In genomic region chr4:135828491-135828890, GRCm38 (mm10) we compare ENCODE assay signal across 8 mouse cellular contexts. TPM values are rescaled to one million over a fixed set of nuclear protein-coding genes. Genes with fewer than 3 reads are reported as not detected.
DNase-seq lines count a peak whose midpoint lies in the region; ATAC-seq lines count a peak whose summit lies in the region.

No protein-coding gene starts in this region.

- no peaks in the 10 kb centered on the region for H3K36me3 ChIP-seq in hindbrain, embryonic 14.5 days (replicated peaks; ENCODE audit: control insufficient read depth, insufficient read depth)
- no peaks in the 10 kb centered on the region for H3K36me3 ChIP-seq in midbrain, embryonic 11.5 days (ENCODE audit: control insufficient read depth, insufficient read depth, low read length)
- no peaks in the 10 kb centered on the region for H3K36me3 ChIP-seq in stomach, embryonic 16.5 days (ENCODE audit: control insufficient read depth, insufficient read depth, low read length)

- H3K4me3 ChIP-seq in brown adipose tissue, adult 24 weeks (ENCODE audit: insufficient read depth, low read depth, low read length) = no peak overlapping the region
- no peak overlapping the region for H3K4me3 ChIP-seq in hindbrain, embryonic 14.5 days (replicated peaks; ENCODE audit: low read length)
- no peak overlapping the region for H3K4me3 ChIP-seq in midbrain, embryonic 11.5 days (ENCODE audit: low read depth, low read length)
- H3K4me3 ChIP-seq in stomach, embryonic 16.5 days (replicated peaks; ENCODE audit: low read length) = no peak overlapping the region

- no peaks in the 10 kb centered on the region for H3K27me3 ChIP-seq in hindbrain, embryonic 14.5 days (ENCODE audit: control insufficient read depth, insufficient read depth, low read length)
- no peaks in the 10 kb centered on the region for H3K27me3 ChIP-seq in midbrain, embryonic 11.5 days (ENCODE audit: control insufficient read depth, insufficient read depth, low read length)
- no peaks in the 10 kb centered on the region for H3K27me3 ChIP-seq in stomach, embryonic 16.5 days (ENCODE audit: control insufficient read depth, insufficient read depth, low read length)

- H3K9ac ChIP-seq in hindbrain, embryonic 14.5 days = no peak overlapping the region
- H3K9ac ChIP-seq in midbrain, embryonic 11.5 days (ENCODE audit: low read length) = 0 out of 2 replicates have a peak overlapping the region, but pooled peaks have one; percentile 17
- H3K9ac ChIP-seq in stomach, embryonic 16.5 days (ENCODE audit: low read length) = 0 out of 2 replicates have a peak overlapping the region, but pooled peaks have one; percentile 55

- 19% methylated on average over 11 of the region's 11 CpGs for WGBS in hindbrain, embryonic 14.5 days
- 29% methylated on average over 11 of the region's 11 CpGs for WGBS in midbrain, embryonic 11.5 days
- WGBS in stomach, embryonic 16.5 days = 17% methylated on average over 11 of the region's 11 CpGs

- H3K4me2 ChIP-seq in hindbrain, embryonic 14.5 days (replicated peaks) = no peak overlapping the region
- no peak overlapping the region for H3K4me2 ChIP-seq in midbrain, embryonic 11.5 days
- peak overlapping the region; percentile 38; the same call in 1 of the 2 replicates for H3K4me2 ChIP-seq in stomach, embryonic 16.5 days (ENCODE audit: low read depth, low read length)

- no peaks in the 10 kb centered on the region for H3K9me3 ChIP-seq in hindbrain, embryonic 14.5 days (ENCODE audit: control insufficient read depth, low read length)
- H3K9me3 ChIP-seq in midbrain, embryonic 11.5 days (ENCODE audit: control insufficient read depth, low read length) = no peaks in the 10 kb centered on the region
- H3K9me3 ChIP-seq in stomach, embryonic 16.5 days (replicated peaks; ENCODE audit: control insufficient read depth, low read length) = no peaks in the 10 kb centered on the region

- H3K27ac ChIP-seq in brown adipose tissue, adult 24 weeks (replicated peaks; ENCODE audit: low read depth, low read length) = peak overlapping the region; percentile 98
- H3K27ac ChIP-seq in hindbrain, embryonic 14.5 days = peak overlapping the region; percentile 32
- H3K27ac ChIP-seq in midbrain, embryonic 11.5 days (ENCODE audit: low read depth, low read length) = no peak overlapping the region
- H3K27ac ChIP-seq in stomach, embryonic 16.5 days (ENCODE audit: low read length) = peak overlapping the region; percentile 86

- ATAC-seq in hindbrain, embryonic 14.5 days (ENCODE audit: low FRiP score) = no peak
- ATAC-seq in midbrain, embryonic 11.5 days (ENCODE audit: low FRiP score) = no peak
- peak; percentile 90 for ATAC-seq in stomach, embryonic 16.5 days (ENCODE audit: insufficient read depth, low FRiP score)

- peak; percentile 61 for DNase-seq in MN1 (ENCODE audit: low spot score)
- DNase-seq in gastrocnemius, adult 18-20 months (ENCODE audit: low spot score) = peak; percentile 71
- DNase-seq in hindbrain, embryonic 14.5 days (ENCODE audit: low spot score) = peak; percentile 69
- DNase-seq in left cerebral cortex, adult 11 months (ENCODE audit: low spot score) = peak; percentile 58
- DNase-seq in midbrain, embryonic 11.5 days (ENCODE audit: low spot score, missing footprints) = peak; percentile 90
- DNase-seq in spleen, postnatal 14 days (ENCODE audit: low spot score in 2 of 2) = no peak

- H3K4me1 ChIP-seq in brown adipose tissue, adult 24 weeks (ENCODE audit: control insufficient read depth, insufficient read depth, insufficient read length, low read length) = peaks cover 22% of the 10 kb centered on the region
- peaks cover 24% of the 10 kb centered on the region for H3K4me1 ChIP-seq in hindbrain, embryonic 14.5 days (replicated peaks; ENCODE audit: control insufficient read depth, insufficient read depth, low read length)
- peaks cover 10% of the 10 kb centered on the region for H3K4me1 ChIP-seq in midbrain, embryonic 11.5 days (ENCODE audit: control insufficient read depth, insufficient read depth, low read length)
- H3K4me1 ChIP-seq in stomach, embryonic 16.5 days (ENCODE audit: control insufficient read depth, insufficient read depth, low read length) = peaks cover 11% of the 10 kb centered on the region

RNA-seq across cellular contexts. Expression of gene Srsf10, which starts 27.1 kb away (rescaled TPM):
- 58.3 and 62.6 TPM in 2 replicates for polyA plus RNA-seq in brown adipose tissue, adult 24 weeks (2012; ENCODE audit: insufficient read depth, insufficient read length, missing spikeins)
- 10 to 100 TPM; 25.6 to 27.0 TPM for total RNA-seq in gastrocnemius, adult 18-20 months (2021)
- 200 and 208 TPM in 2 replicates for polyA plus RNA-seq in hindbrain, embryonic 14.5 days (2014; fragmentation: Nextera tagmentation; extraction: Ambion mirVana)
- 434 and 444 TPM in 2 replicates for polyA plus RNA-seq in midbrain, embryonic 11.5 days (2014; fragmentation: Nextera tagmentation; extraction: Ambion mirVana)
- 192 and 199 TPM in 2 replicates for polyA plus RNA-seq in stomach, embryonic 16.5 days (2015; fragmentation: Nextera tagmentation; extraction: Ambion mirVana)

RNA-seq across cellular contexts. Expression of gene Pnrc2, which starts 45.2 kb away (rescaled TPM):
- polyA plus RNA-seq in brown adipose tissue, adult 24 weeks (2012; ENCODE audit: insufficient read depth, insufficient read length, missing spikeins) = 86.4 and 125 TPM in 2 replicates
- total RNA-seq in gastrocnemius, adult 18-20 months (2021) = 10 to 100 TPM; 39.8 to 42.2 TPM
- polyA plus RNA-seq in hindbrain, embryonic 14.5 days (2014; fragmentation: Nextera tagmentation; extraction: Ambion mirVana) = 95.0 and 105 TPM in 2 replicates
- 258 and 259 TPM in 2 replicates for polyA plus RNA-seq in midbrain, embryonic 11.5 days (2014; fragmentation: Nextera tagmentation; extraction: Ambion mirVana)
- 168 and 169 TPM in 2 replicates for polyA plus RNA-seq in stomach, embryonic 16.5 days (2015; fragmentation: Nextera tagmentation; extraction: Ambion mirVana)

Comparison
In these comparisons a context has a peak if more than half of its experiments do, and no peak if none do; other contexts are left out.
1. DNase-seq: peak in MN1 (single experiment), gastrocnemius, adult 18-20 months (single experiment), hindbrain, embryonic 14.5 days (single experiment), left cerebral cortex, adult 11 months (single experiment) and midbrain, embryonic 11.5 days (single experiment); none in spleen, postnatal 14 days (0 of 2).